Mouse (Mus musculus) heart, embryonic 14.5 days (tissue): ENCODE measurements around the gene Rims1. TPM values are rescaled to one million over a fixed set of nuclear protein-coding genes. Genes with fewer than 3 reads are reported as not detected.

Source experiments
- ATAC-seq: fragments of 200-750 bp; cut with Nextera tagmentation; 2 replicates; pipeline ENCODE4 v1.8.0; 2017; ENCODE audit warnings: low read depth, moderate TSS enrichment; ENCODE audit not compliant: insufficient number of reproducible peaks, insufficient read depth, low FRiP score
- H3K27ac ChIP-seq, 2 experiments: fragments of 200-500 bp in 1 of 2; fragments of 300-500 bp in 1 of 2; sonication (generic) in 1 of 2; replicated peaks in 1 of 2; 2 replicates each; pipeline ENCODE4 v1.5.1; 2012 to 2014; ENCODE audit warnings: low read depth in 2 of 2, low read length in 2 of 2, control low read depth in 1 of 2, mild to moderate bottlenecking in 1 of 2, mixed read lengths in 1 of 2; ENCODE audit not compliant: control insufficient read depth in 1 of 2, insufficient read depth in 1 of 2
- H3K27me3 ChIP-seq: fragments of 300-500 bp; sonication (generic); 2 replicates; pipeline ENCODE4 v1.6.1; 2014; ENCODE audit warnings: mild to moderate bottlenecking, low read length, control low read depth; ENCODE audit not compliant: control insufficient read depth, insufficient read depth
- H3K36me3 ChIP-seq: fragments of 300-500 bp; sonication (generic); 2 replicates; pipeline ENCODE4 v1.6.1; 2014; ENCODE audit warnings: mild to moderate bottlenecking, control low read depth, low read length, mixed read lengths; ENCODE audit not compliant: control insufficient read depth, insufficient read depth
- H3K4me1 ChIP-seq, 2 experiments: fragments of 200-500 bp in 1 of 2; fragments of 300-500 bp in 1 of 2; sonication (generic) in 1 of 2; 2 replicates each; pipeline ENCODE4 v1.6.1; 2012 to 2014; ENCODE audit warnings: low read length in 2 of 2, control low read depth in 1 of 2, mixed read lengths in 1 of 2; ENCODE audit not compliant: control insufficient read depth in 2 of 2, insufficient read depth in 2 of 2
- H3K4me2 ChIP-seq: fragments of 300-500 bp; sonication (generic); 2 replicates; pipeline ENCODE4 v1.6.1; 2014; ENCODE audit warnings: mild to moderate bottlenecking, low read length
- H3K4me3 ChIP-seq, 2 experiments: fragments of 200-500 bp in 1 of 2; fragments of 300-500 bp in 1 of 2; sonication (generic) in 1 of 2; 2 replicates each; pipeline ENCODE4 v1.5.1; 2012 to 2014; ENCODE audit warnings: low read length in 2 of 2, mild to moderate bottlenecking in 2 of 2, control low read depth in 1 of 2, low read depth in 1 of 2, moderate library complexity in 1 of 2; ENCODE audit not compliant: control insufficient read depth in 1 of 2, insufficient read depth in 1 of 2
- H3K9ac ChIP-seq: fragments of 300-500 bp; sonication (generic); 2 replicates; pipeline ENCODE4 v1.6.1; 2014; ENCODE audit warnings: mild to moderate bottlenecking, low read length
- H3K9me3 ChIP-seq: fragments of 300-500 bp; sonication (generic); 2 replicates; pipeline ENCODE4 v1.6.1; 2016; ENCODE audit warnings: low read length, control low read depth; ENCODE audit not compliant: control insufficient read depth
- WGBS: fragments of 180-500 bp; shearing (Covaris S2); extraction: QIAGEN DNeasy Blood & Tissue Kit; methylation state at CpG from one replicate; pipeline ENCODE4 v1.1.7; 2014; 5-methylcytosine and 5-hydroxymethylcytosine counted together
- polyA plus RNA-seq: library from polyadenylated mRNA; unstranded; fragments of >200 nt; fragmentation: Nextera tagmentation; extraction: Ambion mirVana; gene quantifications from 2 replicates; pipeline ENCODE4 v1.2.1, GENCODE M21; 2014

The Rims1 gene
- polyA plus RNA-seq, 1 experiment from 2014 or later, result 2.2 TPM

DNA sequence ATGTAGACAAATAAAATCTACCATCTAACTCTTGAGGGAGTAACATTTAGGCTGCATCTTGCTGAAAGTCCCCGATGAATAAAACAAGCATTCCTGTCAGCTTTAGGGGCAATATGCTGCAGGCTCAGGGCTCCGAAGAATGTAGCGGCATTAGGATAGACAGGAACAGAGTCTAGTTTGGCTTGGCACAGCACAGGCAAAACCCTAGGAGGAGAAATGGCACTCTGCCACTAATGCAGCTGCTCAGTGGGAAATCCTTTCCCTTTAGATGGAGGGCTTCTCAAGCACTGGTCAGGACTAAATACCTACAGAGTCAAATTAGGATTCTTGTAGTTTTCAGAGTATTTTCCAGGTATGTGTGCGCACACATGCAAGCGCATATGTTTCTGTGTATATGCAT, 165.2 kb downstream of the Rims1 start:
- Histone ChIP-seq H3K4me1 (peaks cover 0 to 5% of the 10 kb centered on the region in 2 experiments; a peak in 2 of 4 replicates), H3K36me3 (no peaks in the 10 kb centered on the region), H3K4me2 (no peak overlapping the region), H3K9ac (no peak overlapping the region), H3K4me3 (no peak overlapping the region), H3K9me3 (no peaks in the 10 kb centered on the region), H3K27ac (no peak overlapping the region), H3K27me3 (no peaks in the 10 kb centered on the region)
- no peak for ATAC-seq
- 72% methylated on average over 5 of the region's 5 CpGs for WGBS

DNA sequence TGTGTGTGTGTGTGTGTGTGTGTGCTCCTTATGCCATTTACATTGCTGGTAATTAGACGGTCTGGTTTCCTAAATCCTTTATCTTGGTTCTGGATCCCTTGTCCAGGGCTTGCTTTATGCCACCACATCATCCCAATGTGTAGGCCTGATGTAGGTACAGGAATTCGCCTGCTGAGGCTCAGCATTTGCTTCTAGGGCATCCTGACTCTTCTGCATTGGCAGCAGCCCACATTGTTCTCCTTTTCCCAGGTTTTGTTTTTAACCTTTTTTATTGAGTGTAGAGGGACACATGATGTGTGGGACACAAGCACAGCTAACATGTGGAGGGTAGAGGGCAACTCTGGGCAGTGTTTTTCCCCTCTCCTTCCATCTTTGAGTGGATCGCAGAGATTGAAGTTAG, 166.1 kb downstream of the Rims1 start:
- H3K36me3 ChIP-seq, result no peaks in the 10 kb centered on the region
- H3K27ac ChIP-seq, result no peak overlapping the region
- H3K4me2 ChIP-seq, result no peak overlapping the region
- no peak overlapping the region for H3K4me3 ChIP-seq
- no peak for ATAC-seq
- peaks cover 0 to 5% of the 10 kb centered on the region in 2 experiments; a peak in 2 of 4 replicates for H3K4me1 ChIP-seq
- H3K9ac ChIP-seq, result no peak overlapping the region
- 74% methylated on average over 3 of the region's 3 CpGs for WGBS
- H3K27me3 ChIP-seq, result no peaks in the 10 kb centered on the region
- H3K9me3 ChIP-seq, result no peaks in the 10 kb centered on the region

DNA sequence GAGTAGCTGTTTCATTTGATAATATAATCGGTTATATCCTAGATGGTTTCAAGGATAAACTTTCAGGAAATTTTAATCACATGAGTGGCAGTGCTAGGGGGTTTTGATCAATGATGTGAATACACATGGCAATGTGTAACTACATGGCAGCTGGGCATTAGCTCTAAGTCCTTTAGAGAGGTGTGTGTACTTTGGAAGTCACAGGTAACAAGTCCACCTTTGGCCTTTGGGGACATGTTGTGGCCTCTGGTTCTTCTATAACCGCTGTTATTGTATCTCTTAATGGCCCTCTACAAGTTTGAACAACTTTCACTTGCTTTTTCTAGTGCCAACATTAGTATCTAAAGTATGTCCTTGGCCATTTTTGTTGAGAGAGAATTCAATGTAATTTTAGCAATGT, 171.9 kb downstream of the Rims1 start:
- Histone ChIP-seq H3K4me2 (no peak overlapping the region), H3K27me3 (no peaks in the 10 kb centered on the region), H3K9ac (no peak overlapping the region), H3K27ac (no peak overlapping the region), H3K4me3 (no peak overlapping the region), H3K4me1 (no peaks in the 10 kb centered on the region; a peak in 2 of 4 replicates), H3K36me3 (no peaks in the 10 kb centered on the region), H3K9me3 (no peaks in the 10 kb centered on the region)
- WGBS, result 86% methylated on average over 2 of the region's 2 CpGs
- ATAC-seq, result no peak

DNA sequence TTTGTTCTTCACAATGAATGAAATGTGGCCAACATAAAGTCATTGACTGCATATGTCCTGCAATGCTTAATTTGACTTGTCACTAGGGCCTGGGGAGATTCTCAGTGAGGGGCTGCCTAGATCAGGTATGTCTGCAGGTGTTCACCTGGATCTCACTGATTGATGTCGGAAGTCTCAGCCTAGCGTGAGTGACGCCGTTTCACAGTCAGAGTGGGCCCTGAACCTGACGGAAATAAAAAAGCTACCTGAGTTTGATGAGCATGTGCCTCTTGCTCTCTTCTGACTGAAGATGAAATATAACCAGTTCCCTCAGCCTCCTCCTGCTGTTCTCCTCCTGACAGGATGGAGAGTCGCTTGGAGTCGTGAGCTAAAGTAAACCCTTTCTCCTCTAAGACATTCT, 173.2 kb downstream of the Rims1 start:
- H3K27ac ChIP-seq, result no peak overlapping the region
- WGBS, result 75% methylated on average over 7 of the region's 7 CpGs

DNA sequence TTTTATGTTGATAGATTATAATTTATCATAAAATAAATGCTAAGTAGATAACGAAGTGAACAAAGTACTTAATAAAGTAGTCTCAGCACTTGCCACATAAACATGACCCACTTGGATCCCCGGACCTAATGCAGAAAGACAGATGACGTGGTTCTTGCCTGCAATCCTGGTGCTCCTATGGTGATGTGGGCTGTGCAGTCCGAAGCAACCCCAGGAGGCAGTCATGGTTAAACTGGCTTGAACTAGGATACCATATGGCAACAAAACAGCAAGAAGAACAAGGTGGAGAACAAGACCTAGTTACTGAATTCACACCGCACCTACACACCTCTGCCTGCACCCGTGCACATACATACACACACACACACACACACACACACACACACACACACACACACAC, 173.8 kb downstream of the Rims1 start:
- Histone ChIP-seq H3K4me3 (no peak overlapping the region), H3K27ac (no peak overlapping the region), H3K27me3 (no peaks in the 10 kb centered on the region), H3K4me1 (no peaks in the 10 kb centered on the region; a peak in 1 of 4 replicates), H3K4me2 (no peak overlapping the region), H3K9ac (no peak overlapping the region), H3K9me3 (no peaks in the 10 kb centered on the region), H3K36me3 (no peaks in the 10 kb centered on the region)
- WGBS, result 83% methylated on average over 6 of the region's 6 CpGs
- ATAC-seq, result no peak

More for the DNA sequence above, 173.2 kb downstream of the Rims1 start:
- H3K9me3 ChIP-seq, result no peaks in the 10 kb centered on the region
- no peak overlapping the region for H3K4me3 ChIP-seq
- no peak overlapping the region for H3K4me2 ChIP-seq
- no peak overlapping the region for H3K9ac ChIP-seq
- H3K36me3 ChIP-seq, result no peaks in the 10 kb centered on the region
- ATAC-seq, result no peak
- H3K27me3 ChIP-seq, result no peaks in the 10 kb centered on the region
- H3K4me1 ChIP-seq, result no peaks in the 10 kb centered on the region; a peak in 1 of 4 replicates

DNA sequence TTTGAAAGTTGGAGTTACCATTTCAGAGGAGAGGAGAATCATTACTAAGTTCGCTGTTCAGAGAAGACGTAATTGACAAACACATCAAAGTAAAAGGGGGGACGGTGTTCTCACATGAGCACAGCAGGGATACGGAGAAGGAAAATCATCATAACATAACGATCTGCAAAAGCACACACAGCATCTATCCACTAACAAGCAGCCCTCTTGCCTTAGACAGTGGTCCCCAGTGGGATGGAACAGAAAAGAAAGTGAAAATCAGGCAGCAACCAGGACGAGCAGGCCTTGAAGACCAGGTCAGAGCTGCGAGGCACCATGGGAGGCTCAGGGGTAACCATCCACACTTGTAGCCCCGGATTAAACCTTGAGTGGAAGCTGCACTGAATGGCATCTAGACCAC, 176.8 kb downstream of the Rims1 start:
- no peak for ATAC-seq
- H3K27me3 ChIP-seq, result no peaks in the 10 kb centered on the region
- H3K27ac ChIP-seq, result no peak overlapping the region
- WGBS, result 82% methylated on average over 8 of the region's 8 CpGs
- peaks cover 2 to 3% of the 10 kb centered on the region in 2 experiments; a peak in 1 of 4 replicates for H3K4me1 ChIP-seq
- no peaks in the 10 kb centered on the region for H3K36me3 ChIP-seq
- no peak overlapping the region for H3K4me2 ChIP-seq
- no peak overlapping the region for H3K4me3 ChIP-seq
- H3K9ac ChIP-seq, result no peak overlapping the region
- H3K9me3 ChIP-seq, result no peaks in the 10 kb centered on the region

DNA sequence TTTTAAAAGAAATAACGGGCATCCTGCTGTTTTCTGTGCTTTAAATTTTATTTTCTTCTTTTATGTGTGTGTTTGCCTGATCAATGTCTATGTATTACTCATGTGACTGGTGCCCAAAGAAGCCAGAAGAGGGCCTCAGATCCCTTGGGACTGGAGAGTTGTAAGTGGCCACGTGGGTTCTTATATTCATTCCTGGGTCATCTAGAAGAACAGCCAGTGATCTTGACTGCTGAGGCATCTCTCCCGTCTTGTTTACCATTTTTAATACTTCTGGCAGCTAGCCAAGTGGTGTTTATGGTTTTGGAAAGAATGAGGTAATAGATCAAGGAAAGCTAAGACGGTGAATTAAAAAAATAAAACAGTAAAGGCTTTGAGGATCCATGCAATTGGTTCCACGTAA, 178.8 kb downstream of the Rims1 start:
- no peaks in the 10 kb centered on the region for H3K36me3 ChIP-seq
- WGBS, result 55% methylated on average over 5 of the region's 5 CpGs
- no peak overlapping the region for H3K4me3 ChIP-seq
- no peaks in the 10 kb centered on the region for H3K27me3 ChIP-seq
- H3K9me3 ChIP-seq, result no peaks in the 10 kb centered on the region
- H3K4me1 ChIP-seq, result peaks cover 2 to 3% of the 10 kb centered on the region in 2 experiments; a peak in 1 of 4 replicates
- no peak overlapping the region for H3K27ac ChIP-seq
- H3K9ac ChIP-seq, result no peak overlapping the region
- H3K4me2 ChIP-seq, result no peak overlapping the region
- ATAC-seq, result no peak

DNA sequence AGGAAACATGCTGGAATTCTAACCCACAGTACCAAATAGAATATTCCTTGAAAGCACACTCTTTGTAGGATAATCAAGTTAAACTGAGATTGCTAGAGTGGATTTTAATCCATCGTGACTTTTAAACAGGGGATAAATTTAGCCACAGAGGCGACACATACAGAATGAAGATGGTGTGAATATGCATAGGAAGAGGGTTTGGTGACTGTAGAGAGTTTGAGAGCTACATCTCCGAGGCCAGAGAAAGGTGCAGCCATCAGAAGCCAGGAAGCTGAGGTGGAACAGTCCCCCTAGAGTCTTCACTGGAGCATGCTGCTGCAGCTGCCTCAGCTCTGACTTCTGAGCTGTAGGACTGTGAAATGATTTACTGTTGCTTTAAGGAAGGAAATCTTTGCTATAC, 179.5 kb downstream of the Rims1 start:
- ATAC-seq, result no peak
- Histone ChIP-seq H3K4me3 (no peak overlapping the region), H3K9ac (no peak overlapping the region), H3K27me3 (no peaks in the 10 kb centered on the region), H3K27ac (no peak overlapping the region), H3K4me1 (peaks cover 2 to 3% of the 10 kb centered on the region in 2 experiments; a peak in 1 of 4 replicates), H3K9me3 (no peaks in the 10 kb centered on the region), H3K36me3 (no peaks in the 10 kb centered on the region), H3K4me2 (no peak overlapping the region)
- WGBS, result 52% methylated on average over 3 of the region's 3 CpGs
